ENCODE assay signal across 25 mouse cellular contexts in genomic region chr13:83914697-83915096, GRCm38 (mm10).
DNase-seq lines count a peak whose midpoint lies in the region; ATAC-seq lines count a peak whose summit lies in the region.
"Had no signal": no experiment of that assay in that cellular context is flagged by ENCODE, and none has a peak within 500 bp of the region (broad histone marks: within the 10 kb centered on the region; RNA-seq: fewer than 3 reads in every experiment).

No protein-coding gene starts in this region.

- no peaks in the 10 kb centered on the region for H3K36me3 ChIP-seq in kidney, embryonic 14.5 days (ENCODE audit: control insufficient read depth, insufficient read depth, low read length)
- no peaks in the 10 kb centered on the region for H3K36me3 ChIP-seq in kidney, embryonic 16.5 days (ENCODE audit: insufficient read depth, low read length)
- H3K36me3 ChIP-seq in midbrain, embryonic 11.5 days (ENCODE audit: control insufficient read depth, insufficient read depth, low read length) = no peaks in the 10 kb centered on the region
- no peaks in the 10 kb centered on the region for H3K36me3 ChIP-seq in midbrain, embryonic 13.5 days
- no peaks in the 10 kb centered on the region for H3K36me3 ChIP-seq in neural tube, embryonic 14.5 days (ENCODE audit: control insufficient read depth, insufficient read depth, low read length)
- H3K36me3 ChIP-seq: embryonic facial prominence, embryonic 10.5 days; embryonic facial prominence, embryonic 12.5 days; forebrain, embryonic 15.5 days; G1E had no signal

- H3K4me1 ChIP-seq in kidney, embryonic 14.5 days (ENCODE audit: control insufficient read depth, insufficient read depth, low read length) = no peaks in the 10 kb centered on the region
- no peaks in the 10 kb centered on the region for H3K4me1 ChIP-seq in kidney, embryonic 16.5 days (ENCODE audit: insufficient read depth, low read length)
- H3K4me1 ChIP-seq in midbrain, embryonic 11.5 days (ENCODE audit: control insufficient read depth, insufficient read depth, low read length) = no peaks in the 10 kb centered on the region
- no peaks in the 10 kb centered on the region for H3K4me1 ChIP-seq in midbrain, embryonic 13.5 days (replicated peaks)
- no peaks in the 10 kb centered on the region for H3K4me1 ChIP-seq in neural tube, embryonic 14.5 days (ENCODE audit: control insufficient read depth, insufficient read depth, low read length)
- H3K4me1 ChIP-seq: embryonic facial prominence, embryonic 10.5 days; embryonic facial prominence, embryonic 12.5 days; forebrain, embryonic 13.5 days; forebrain, embryonic 15.5 days had no signal

- H3K9me3 ChIP-seq in kidney, embryonic 14.5 days (ENCODE audit: control insufficient read depth, low read length) = peaks cover 6% of the 10 kb centered on the region; the same call in 1 of the 2 replicates
- peaks cover 12% of the 10 kb centered on the region for H3K9me3 ChIP-seq in kidney, embryonic 16.5 days (ENCODE audit: low read length)
- H3K9me3 ChIP-seq in midbrain, embryonic 11.5 days (ENCODE audit: control insufficient read depth, low read length) = no peaks in the 10 kb centered on the region; the same call in 1 of the 2 replicates
- H3K9me3 ChIP-seq in midbrain, embryonic 13.5 days = 0 out of 2 replicates have a peak, but pooled peaks cover 4% of the 10 kb centered on the region
- H3K9me3 ChIP-seq in neural tube, embryonic 14.5 days (ENCODE audit: control insufficient read depth, low read length) = no peaks in the 10 kb centered on the region; the same call in 1 of the 2 replicates
- H3K9me3 ChIP-seq: embryonic facial prominence, embryonic 10.5 days; embryonic facial prominence, embryonic 12.5 days; G1E had no signal

- no peak overlapping the region for H3K9ac ChIP-seq in kidney, embryonic 14.5 days (ENCODE audit: low read depth, low read length)
- no peak overlapping the region for H3K9ac ChIP-seq in kidney, embryonic 16.5 days (replicated peaks; ENCODE audit: low read length)
- no peak overlapping the region for H3K9ac ChIP-seq in midbrain, embryonic 11.5 days (ENCODE audit: low read length)
- H3K9ac ChIP-seq in midbrain, embryonic 13.5 days (replicated peaks) = no peak overlapping the region
- H3K9ac ChIP-seq in neural tube, embryonic 14.5 days (replicated peaks; ENCODE audit: low read depth, low read length) = no peak overlapping the region
- H3K9ac ChIP-seq: embryonic facial prominence, embryonic 12.5 days; forebrain, embryonic 13.5 days; forebrain, embryonic 15.5 days had no signal

- H3K27me3 ChIP-seq in kidney, embryonic 14.5 days (ENCODE audit: control insufficient read depth, insufficient read depth, low read length) = no peaks in the 10 kb centered on the region
- H3K27me3 ChIP-seq in kidney, embryonic 16.5 days (ENCODE audit: insufficient read depth, low read length) = no peaks in the 10 kb centered on the region
- no peaks in the 10 kb centered on the region for H3K27me3 ChIP-seq in midbrain, embryonic 11.5 days (ENCODE audit: control insufficient read depth, insufficient read depth, low read length)
- no peaks in the 10 kb centered on the region for H3K27me3 ChIP-seq in midbrain, embryonic 13.5 days
- no peaks in the 10 kb centered on the region for H3K27me3 ChIP-seq in neural tube, embryonic 14.5 days (ENCODE audit: control insufficient read depth, insufficient read depth, low read length)
- H3K27me3 ChIP-seq: CH12.LX; embryonic facial prominence, embryonic 12.5 days; forebrain, embryonic 13.5 days; forebrain, embryonic 15.5 days had no signal

- no peak overlapping the region for H3K4me3 ChIP-seq in kidney, embryonic 14.5 days (ENCODE audit: low read length)
- H3K4me3 ChIP-seq in kidney, embryonic 16.5 days (ENCODE audit: low read length) = no peak overlapping the region
- H3K4me3 ChIP-seq in midbrain, embryonic 11.5 days (ENCODE audit: low read depth, low read length) = no peak overlapping the region
- H3K4me3 ChIP-seq in midbrain, embryonic 13.5 days (replicated peaks) = no peak overlapping the region
- H3K4me3 ChIP-seq in neural tube, embryonic 14.5 days (ENCODE audit: low read depth, low read length) = no peak overlapping the region
- H3K4me3 ChIP-seq: embryonic facial prominence, embryonic 10.5 days; embryonic facial prominence, embryonic 12.5 days; forebrain, embryonic 13.5 days; forebrain, embryonic 15.5 days had no signal

- no peak overlapping the region for H3K4me2 ChIP-seq in kidney, embryonic 14.5 days (replicated peaks; ENCODE audit: low read depth, low read length)
- H3K4me2 ChIP-seq in kidney, embryonic 16.5 days (replicated peaks; ENCODE audit: low read depth, low read length) = no peak overlapping the region
- H3K4me2 ChIP-seq in midbrain, embryonic 11.5 days = no peak overlapping the region
- H3K4me2 ChIP-seq in midbrain, embryonic 13.5 days (replicated peaks) = no peak overlapping the region
- no peak overlapping the region for H3K4me2 ChIP-seq in neural tube, embryonic 14.5 days (ENCODE audit: low read depth, low read length)
- H3K4me2 ChIP-seq: embryonic facial prominence, embryonic 12.5 days; forebrain, embryonic 13.5 days; forebrain, embryonic 15.5 days had no signal

- 32% methylated on average over 2 of the region's 2 CpGs for WGBS in kidney, embryonic 14.5 days
- 26% methylated on average over 2 of the region's 2 CpGs for WGBS in kidney, embryonic 16.5 days
- 77% methylated on average over 2 of the region's 2 CpGs for WGBS in midbrain, embryonic 11.5 days
- 82% methylated on average over 2 of the region's 2 CpGs for WGBS in midbrain, embryonic 13.5 days
- WGBS in neural tube, embryonic 14.5 days = 41% methylated on average over 2 of the region's 2 CpGs

- ATAC-seq in kidney, embryonic 14.5 days (ENCODE audit: low FRiP score, low TSS enrichment) = 0 out of 2 replicates have a peak, but pooled peaks have one; percentile 62
- peak; percentile 54; the same call in 1 of the 2 replicates for ATAC-seq in kidney, embryonic 16.5 days (ENCODE audit: low FRiP score, low TSS enrichment)
- no peak for ATAC-seq in midbrain, embryonic 11.5 days (ENCODE audit: low FRiP score)
- ATAC-seq in midbrain, embryonic 13.5 days = no peak
- peak; percentile 60; the same call in 1 of the 2 replicates for ATAC-seq in neural tube, embryonic 14.5 days (ENCODE audit: low read depth)
- ATAC-seq: activated CD4-positive, CD25-positive, alpha-beta regulatory T cell, adult 4 months; CD4-positive, CD25-positive, alpha-beta regulatory T cell, adult 4 months; forebrain, embryonic 13.5 days; forebrain, embryonic 15.5 days; Patski had no signal

- no peak overlapping the region for H3K27ac ChIP-seq in kidney, embryonic 14.5 days (ENCODE audit: low read depth, low read length)
- no peak overlapping the region for H3K27ac ChIP-seq in kidney, embryonic 16.5 days (ENCODE audit: low read length)
- no peak overlapping the region for H3K27ac ChIP-seq in midbrain, embryonic 11.5 days (ENCODE audit: low read depth, low read length)
- no peak overlapping the region for H3K27ac ChIP-seq in midbrain, embryonic 13.5 days
- H3K27ac ChIP-seq in neural tube, embryonic 14.5 days (ENCODE audit: low read depth, low read length) = no peak overlapping the region
- H3K27ac ChIP-seq: embryonic facial prominence, embryonic 10.5 days; embryonic facial prominence, embryonic 12.5 days; forebrain, embryonic 13.5 days; forebrain, embryonic 15.5 days had no signal

- no peak for DNase-seq in kidney, postnatal 36 days
- DNase-seq in kidney, postnatal 10 days = no peak
- DNase-seq in midbrain, embryonic 11.5 days (ENCODE audit: low spot score, missing footprints) = peak; percentile 69
- no peak for DNase-seq in cerebellum, postnatal 10 days
- DNase-seq: adrenal gland, adult 8-10 months; adrenal gland, postnatal 14 days; adrenal gland, postnatal 36 days; B cell, adult 2 months; cerebellum, adult 11-12 months; cerebellum, adult 2 months; cerebellum, adult 9-10 months; cerebellum, postnatal 25 days had no signal

Comparison
In these comparisons a context has a peak if more than half of its experiments do, and no peak if none do; other contexts are left out.
1. ATAC-seq: peak in kidney, embryonic 14.5 days (single experiment), kidney, embryonic 16.5 days (single experiment) and neural tube, embryonic 14.5 days (single experiment); none in midbrain, embryonic 11.5 days (single experiment) and midbrain, embryonic 13.5 days (single experiment).